7 mouse cellular contexts compared by ENCODE assay signal in genomic region chr10:43953942-43954341, GRCm38 (mm10). TPM values are rescaled to one million over a fixed set of nuclear protein-coding genes. Genes with fewer than 3 reads are reported as not detected.
DNase-seq lines count a peak whose midpoint lies in the region; ATAC-seq lines count a peak whose summit lies in the region.

No protein-coding gene starts in this region.

- intact Hi-C loops in gastrocnemius, postnatal 14 days (cut with DNase I; ENCODE audit: low total_unique reads), result loop anchor here (2.0 to 5.0 kb wide), 2 partner anchors 119 to 218 kb away; no protein-coding TSS in a partner anchor

- peak; percentile 87 for ATAC-seq in CD4-positive, CD25-positive, alpha-beta regulatory T cell, adult 4 months
- ATAC-seq in megakaryocyte-erythroid progenitor cell, adult 5-6 weeks (replicated peaks; ENCODE audit: low FRiP score, low TSS enrichment, poor library complexity, severe bottlenecking), result peak; percentile 94

- DNase-seq in MN1 (ENCODE audit: low spot score), result peak; percentile 78
- peak; percentile 73 to 78 for DNase-seq in cerebellum, postnatal 14 days
- peak; percentile 36 for DNase-seq in gastrocnemius, postnatal 14 days
- DNase-seq in layer of hippocampus, adult 9-11 months, result peak; percentile 14
- peak; percentile 46 for DNase-seq in right cerebral cortex, postnatal 25 days

RNA-seq across cellular contexts. Expression of gene Rtn4ip1, which starts 52.3 kb away (rescaled TPM):
- polyA plus RNA-seq in CD4-positive, CD25-positive, alpha-beta regulatory T cell, adult 4 months (2017; shearing (Covaris generic)), result 10 to 100 TPM; 11.3 to 16.9 TPM
- 10 to 100 TPM; 19.5 to 25.1 TPM for total RNA-seq in gastrocnemius, postnatal 14 days (2021)
- total RNA-seq in megakaryocyte-erythroid progenitor cell, adult 5-6 weeks (2014; fragmentation: Nextera tagmentation), result 19.3 and 29.1 TPM in 2 replicates
- 17.0 and 17.4 TPM in 2 replicates for total RNA-seq in megakaryocyte-erythroid progenitor cell, adult 5-6 weeks (2017)

RNA-seq across cellular contexts. Expression of gene Qrsl1, which starts 52.4 kb away (rescaled TPM):
- 10 to 100 TPM; 21.3 to 24.1 TPM for polyA plus RNA-seq in CD4-positive, CD25-positive, alpha-beta regulatory T cell, adult 4 months (2017; shearing (Covaris generic))
- total RNA-seq in gastrocnemius, postnatal 14 days (2021), result 10 to 100 TPM; 10.9 to 11.6 TPM
- total RNA-seq in megakaryocyte-erythroid progenitor cell, adult 5-6 weeks (2014; fragmentation: Nextera tagmentation), result 15.3 and 30.8 TPM in 2 replicates
- 9.3 and 14.6 TPM in 2 replicates for total RNA-seq in megakaryocyte-erythroid progenitor cell, adult 5-6 weeks (2017)

Comparison
In these comparisons a context has a peak if more than half of its experiments do, and no peak if none do; other contexts are left out.
1. Peak in every context shown above with its lines: DNase-seq and ATAC-seq.
2. DNase-seq: peak in every context shown above with its lines; median percentile 78 in MN1; 76 in cerebellum, postnatal 14 days; 46 in right cerebral cortex, postnatal 25 days; 36 in gastrocnemius, postnatal 14 days; 14 in layer of hippocampus, adult 9-11 months.